Mouse (Mus musculus) thymus, adult 18-20 months (tissue): ENCODE data around the gene Gm28230.

ENCODE experiments used
- DNase-seq, 2 experiments: peaks; one replicate each; pipeline ENCODE4 v3.0.0; 2022; ENCODE audit warnings: mixed read lengths in 2 of 2

Gene Gm28230

DNA sequence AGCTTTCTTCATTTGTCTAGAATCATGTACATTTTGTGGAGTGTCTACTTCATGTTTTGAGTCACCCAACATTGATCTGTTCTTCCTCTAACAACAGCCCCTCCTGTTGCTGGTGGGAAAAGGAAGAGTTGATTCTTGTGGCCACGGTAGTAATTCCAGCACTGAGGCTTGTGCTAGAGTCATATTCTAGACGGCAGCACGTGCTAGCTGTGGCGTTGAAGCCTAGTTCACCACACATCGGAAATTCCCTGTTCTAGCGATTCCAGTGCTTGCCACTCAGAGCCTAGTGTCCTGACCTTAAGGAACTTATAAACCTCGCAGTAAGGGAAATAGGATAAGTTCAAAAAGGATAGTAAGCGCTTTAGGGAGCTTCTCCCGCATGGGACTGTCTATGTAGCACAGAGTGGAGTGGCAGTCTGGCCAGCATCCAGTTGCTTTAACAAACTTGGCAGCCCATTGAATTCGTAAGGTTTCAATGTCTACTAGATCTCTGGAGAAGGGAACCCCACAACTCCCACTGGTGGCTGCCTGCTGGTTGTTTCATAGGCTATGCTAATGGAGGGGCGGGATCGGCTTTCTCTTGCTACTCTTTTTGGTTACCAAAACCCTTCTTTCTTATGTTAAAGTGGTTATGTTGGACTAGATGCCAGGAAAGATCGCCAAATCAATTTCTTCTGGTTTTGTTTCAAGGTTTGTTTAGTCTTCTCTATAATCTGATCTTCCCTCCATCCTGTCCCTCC, 51.2 kb downstream of the Gm28230 start:
- DNase-seq: no peak

DNA sequence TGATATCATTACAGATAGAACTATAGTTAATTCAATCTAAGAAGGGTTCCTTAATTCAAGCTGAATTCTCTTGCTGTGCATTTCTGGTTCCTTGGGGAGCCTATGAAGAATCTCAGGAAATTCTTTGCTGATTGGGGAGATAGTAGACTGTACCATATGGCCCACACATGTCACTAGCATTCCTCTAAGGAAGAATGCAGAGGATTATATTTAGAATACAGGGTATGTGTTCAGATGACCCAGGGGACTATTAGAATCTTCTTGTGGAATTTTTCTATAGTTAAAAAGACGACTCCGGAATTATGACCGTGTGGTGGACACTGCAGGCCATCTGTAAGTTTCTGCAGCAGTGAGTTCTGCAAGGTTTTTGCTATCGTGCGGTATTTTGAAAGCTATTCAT, 54.9 kb downstream of the Gm28230 start:
- no peak for DNase-seq

DNA sequence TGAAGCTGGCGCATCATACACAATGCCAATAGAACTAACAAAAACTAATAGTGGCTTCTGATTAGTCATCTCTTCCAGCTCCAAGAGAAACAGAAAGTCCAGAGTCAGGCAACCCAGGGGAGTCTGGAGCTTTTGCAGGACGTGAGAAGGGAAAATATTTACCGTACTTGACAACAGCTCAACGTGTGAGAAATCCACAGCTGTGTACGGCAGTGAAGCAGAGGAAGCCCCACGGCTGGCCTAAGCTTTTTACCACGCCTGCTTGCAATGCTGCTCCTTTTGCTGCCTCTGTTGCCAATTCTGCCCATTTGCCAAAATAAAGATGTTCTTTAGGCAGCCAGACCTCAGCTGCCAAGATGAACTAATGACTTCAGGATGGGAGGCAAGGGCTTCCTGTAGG, 69.0 kb downstream of the Gm28230 start:
- no peak for DNase-seq
